Mouse (Mus musculus): ENCODE measurements at regions not wholly inside any gene's neighbourhood (a gene's known extent, or its start where the extent isn't known, plus 50 kb on each side); places are given as distances from the start of the nearest gene placed in this dataset.

DNA sequence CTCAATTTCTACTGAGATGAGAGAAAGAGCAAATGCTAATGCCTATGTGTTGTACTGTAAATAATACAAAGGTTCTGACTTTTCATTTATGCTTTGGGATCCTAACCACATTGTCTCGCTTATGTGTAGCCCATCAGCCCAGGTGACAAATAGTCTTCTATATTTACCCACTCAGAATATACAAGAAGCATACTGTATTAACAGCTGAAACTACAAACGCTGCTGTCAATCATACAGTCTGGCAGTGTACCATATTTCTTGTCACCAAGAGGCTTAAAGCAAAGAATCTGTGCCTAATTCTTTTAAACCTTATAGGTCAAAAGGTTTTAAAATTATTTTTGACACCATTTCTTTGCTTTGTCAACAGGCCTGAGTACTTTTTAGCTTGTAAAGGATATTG, 160.8 kb upstream of the Pitx2 start:
- DNase-seq (ENCODE audit: low spot score in 2 of 2) = no peak

DNA sequence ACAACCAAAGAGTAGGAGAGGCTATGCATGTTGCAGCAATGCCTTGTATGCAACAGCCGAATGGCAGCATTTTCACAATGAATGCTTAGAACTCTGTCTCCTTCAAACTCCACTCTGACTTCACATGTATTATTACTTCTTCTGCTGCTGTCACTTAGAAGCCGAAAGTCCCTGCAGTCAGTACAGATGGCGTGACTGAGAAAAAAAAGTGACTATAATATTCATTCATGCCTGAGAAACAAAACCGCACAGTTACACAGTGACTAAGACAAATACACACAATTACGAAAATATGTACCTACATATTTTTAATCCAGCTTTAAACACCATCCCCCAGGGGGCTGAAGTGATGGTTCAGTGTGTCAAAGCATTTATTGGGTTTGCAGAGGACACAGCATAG, 154.8 kb upstream of the Pitx2 start:
- DNase-seq (ENCODE audit: low spot score in 2 of 2) = no peak

DNA sequence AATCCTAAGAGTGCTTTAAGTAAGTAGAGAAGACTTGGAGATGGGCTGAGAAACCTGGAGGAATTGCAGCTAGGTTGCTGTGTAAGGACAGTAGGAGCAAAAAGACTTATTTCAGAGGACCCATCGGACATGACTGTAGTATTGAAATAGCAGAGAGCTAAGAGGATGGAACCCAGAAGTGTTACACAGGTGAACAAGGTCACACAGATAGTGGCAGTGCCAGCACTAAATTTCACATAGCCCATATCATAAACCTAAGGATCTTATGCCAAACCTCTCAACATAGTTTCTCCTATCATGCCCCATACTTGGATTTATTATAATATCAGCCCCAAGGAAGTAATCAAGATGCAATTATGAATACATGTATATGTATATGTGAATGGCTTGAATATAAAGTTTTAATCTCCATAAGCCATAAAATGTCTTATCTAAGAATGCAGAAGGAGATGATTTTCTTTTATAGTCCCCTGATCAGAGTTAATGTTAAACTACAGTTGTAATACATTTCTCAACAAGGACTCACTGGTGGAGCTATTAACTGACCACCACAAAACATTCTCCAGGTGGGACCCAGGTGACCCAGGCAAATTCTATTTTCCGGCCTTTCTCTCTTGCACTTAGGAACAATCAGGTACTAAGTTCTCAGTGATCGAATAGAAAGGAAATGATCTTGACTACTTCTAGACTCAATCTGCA, 149.6 kb upstream of the Pitx2 start:
- no peak for DNase-seq (ENCODE audit: low spot score in 2 of 2)

DNA sequence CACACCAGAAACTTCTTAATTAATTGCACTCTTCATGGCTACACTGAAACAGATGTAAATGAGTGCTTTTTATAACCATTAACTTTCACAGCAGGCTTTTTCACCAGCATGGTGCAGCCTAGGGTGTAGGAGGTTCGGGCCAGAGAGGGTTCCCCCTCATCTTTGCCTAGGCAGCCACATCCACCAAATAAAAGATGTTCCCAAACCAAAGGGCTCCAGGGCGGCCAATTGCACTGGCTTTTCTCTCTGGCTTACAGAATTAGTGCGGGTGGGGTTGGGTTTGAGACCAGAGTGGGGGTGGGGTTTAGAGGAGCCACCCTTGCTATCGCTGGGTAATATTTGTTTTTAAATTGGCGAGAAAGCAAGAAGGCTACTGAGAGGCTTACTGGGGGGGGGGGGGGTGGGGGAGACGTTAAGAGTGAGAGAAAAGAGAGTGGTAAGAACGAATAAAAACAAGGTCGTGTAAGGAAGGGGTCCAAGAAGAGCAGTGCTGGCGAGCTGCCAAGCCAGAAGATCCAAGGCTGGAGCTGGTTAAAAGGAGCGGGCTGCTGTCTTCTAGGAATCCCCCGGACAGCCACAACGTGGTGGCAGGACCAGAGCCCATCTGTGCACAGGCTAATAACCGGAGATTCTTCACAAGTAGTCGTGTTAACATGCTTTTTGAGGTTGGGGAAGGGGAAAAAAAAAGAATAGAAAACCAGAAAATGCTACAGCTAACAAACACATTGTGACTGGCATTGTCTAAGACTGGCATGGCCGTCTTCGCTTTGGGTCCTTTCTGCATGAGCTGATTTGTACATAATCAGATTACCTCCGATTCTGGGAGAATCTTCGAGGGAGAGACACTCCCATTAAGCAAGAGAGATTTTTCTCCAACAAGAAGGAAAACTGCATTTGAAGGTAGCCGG, 134.0 kb upstream of the Pitx2 start:
- DNase-seq (ENCODE audit: low spot score in 2 of 2) = no peak

DNA sequence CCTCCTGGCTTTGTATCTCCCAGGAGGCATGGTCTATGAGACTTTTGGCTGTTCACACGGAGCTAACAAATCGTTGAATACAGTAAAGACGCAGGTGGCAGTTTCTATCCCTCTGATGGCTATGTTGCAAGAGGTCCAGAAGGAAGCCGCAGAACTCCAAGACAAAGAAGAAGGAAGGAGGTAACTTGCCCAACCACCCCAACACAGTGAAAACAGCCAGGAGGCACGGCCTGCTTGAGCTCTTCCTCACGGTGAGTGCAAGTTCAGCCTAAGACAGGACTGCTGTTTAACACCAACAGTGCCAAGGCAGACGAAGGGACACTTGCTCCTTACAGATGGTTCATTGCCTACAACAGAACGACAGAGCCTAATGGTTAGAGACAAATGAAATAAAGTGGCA, 130.0 kb upstream of the Pitx2 start:
- DNase-seq (ENCODE audit: low spot score in 2 of 2) = no peak

DNA sequence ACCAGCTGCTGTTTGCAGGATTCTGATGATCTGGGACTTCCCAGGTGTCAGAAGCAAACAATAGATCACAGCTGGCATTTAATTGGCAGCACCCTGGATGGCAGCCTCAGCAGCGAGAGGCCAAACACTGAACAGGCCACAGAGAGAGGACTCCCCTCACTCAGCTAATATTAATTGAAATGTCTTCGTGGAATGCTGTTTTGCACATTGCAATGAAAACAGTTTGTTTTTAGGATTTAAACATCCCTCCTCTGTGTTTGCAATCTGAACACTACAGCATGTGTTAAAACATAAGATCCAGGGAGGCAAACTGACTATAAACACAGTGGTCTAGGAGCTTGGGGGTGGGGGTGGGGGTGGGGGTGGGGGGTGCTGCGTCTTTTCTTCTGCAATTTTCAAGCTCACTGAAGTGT, 129.2 kb upstream of the Pitx2 start:
- DNase-seq (ENCODE audit: low spot score in 2 of 2) = no peak

DNA sequence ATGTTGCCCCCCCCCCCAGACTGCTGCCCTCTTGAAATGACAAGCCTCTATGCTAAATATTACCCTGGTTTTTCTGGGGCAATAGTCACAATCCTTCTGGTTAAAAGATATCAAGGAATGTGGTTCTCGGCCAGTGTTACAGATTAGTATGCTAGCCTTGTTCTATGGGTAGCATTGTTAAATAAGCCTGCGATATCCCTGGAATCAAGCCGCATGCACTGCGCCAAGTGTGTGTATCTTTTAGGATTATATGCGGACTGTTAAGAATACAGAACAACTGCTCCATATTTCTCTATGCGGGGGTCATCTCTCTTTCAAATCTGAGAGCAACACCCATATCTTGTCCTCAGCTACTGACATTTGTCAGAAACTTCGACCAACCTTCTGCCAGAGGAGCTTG, 128.7 kb upstream of the Pitx2 start:
- DNase-seq (ENCODE audit: low spot score in 2 of 2) = no peak

DNA sequence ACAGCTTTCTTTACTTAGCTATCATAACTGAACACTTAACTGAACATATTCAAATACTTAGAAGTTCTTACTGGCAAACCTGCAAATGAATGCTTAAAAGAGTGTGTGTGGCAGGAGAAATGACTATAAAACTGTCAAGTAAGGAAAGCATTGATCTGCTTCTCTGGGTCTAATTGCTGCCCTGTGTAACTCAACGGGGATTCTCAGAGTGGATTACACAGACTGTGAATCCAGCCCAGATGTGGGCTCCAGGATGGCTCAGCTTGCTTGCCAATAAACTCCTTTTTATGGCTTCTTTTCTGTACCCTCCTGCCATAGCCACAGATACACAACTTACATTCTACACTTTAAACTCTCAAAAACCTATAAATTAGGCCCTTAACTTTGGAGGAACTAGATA, 123.3 kb upstream of the Pitx2 start:
- DNase-seq (ENCODE audit: low spot score in 2 of 2) = no peak

DNA sequence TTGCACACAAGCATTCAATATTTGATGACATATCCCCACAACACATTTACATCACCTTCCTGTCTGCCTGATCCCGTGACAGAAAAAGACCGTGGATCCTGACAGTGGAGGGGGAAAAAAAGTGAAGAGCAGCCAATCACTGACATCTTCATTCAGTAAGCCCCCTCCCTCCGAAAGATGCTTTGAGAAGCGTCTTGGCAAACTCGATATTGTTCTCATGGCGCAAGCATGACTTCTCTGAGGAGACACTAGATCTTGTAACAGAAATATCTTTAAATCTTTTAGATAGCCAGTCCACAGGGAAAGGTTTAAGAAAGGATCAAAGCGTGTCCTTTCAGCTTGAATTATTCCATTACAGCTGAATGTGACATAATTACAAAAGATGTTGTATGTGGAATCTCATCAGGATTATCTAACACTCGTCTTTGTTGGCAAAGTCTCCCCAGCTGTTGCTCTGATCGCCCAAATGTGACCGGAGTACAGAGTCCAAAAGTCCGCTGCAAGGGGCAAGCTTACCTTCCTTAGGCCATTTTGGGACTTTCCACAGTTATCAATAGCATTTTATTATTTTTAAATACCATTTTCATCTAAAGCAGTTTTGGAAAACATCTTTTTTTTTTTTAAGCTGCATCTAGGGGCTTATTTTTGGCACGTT, 95.8 kb upstream of the Pitx2 start:
- DNase-seq (ENCODE audit: low spot score in 2 of 2) = no peak

DNA sequence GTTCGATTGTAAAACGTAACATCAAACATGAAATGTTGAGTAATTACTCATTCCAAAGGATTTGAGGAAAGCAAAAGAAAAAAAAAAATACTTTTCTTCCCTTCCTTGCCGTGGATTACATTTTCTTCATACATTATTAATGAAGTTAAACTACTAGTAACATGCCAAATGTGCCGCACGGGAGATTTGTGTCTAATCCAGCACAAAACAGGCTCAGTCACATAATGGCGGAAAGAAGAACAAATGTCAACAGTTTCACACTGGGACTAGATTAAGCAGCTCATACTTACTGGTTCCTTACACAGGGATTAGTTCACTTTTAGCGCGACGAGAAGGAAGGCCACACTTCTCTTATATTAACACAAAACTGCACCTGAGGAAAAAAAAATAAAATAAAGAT, 94.9 kb upstream of the Pitx2 start:
- no peak for DNase-seq (ENCODE audit: low spot score in 2 of 2)

DNA sequence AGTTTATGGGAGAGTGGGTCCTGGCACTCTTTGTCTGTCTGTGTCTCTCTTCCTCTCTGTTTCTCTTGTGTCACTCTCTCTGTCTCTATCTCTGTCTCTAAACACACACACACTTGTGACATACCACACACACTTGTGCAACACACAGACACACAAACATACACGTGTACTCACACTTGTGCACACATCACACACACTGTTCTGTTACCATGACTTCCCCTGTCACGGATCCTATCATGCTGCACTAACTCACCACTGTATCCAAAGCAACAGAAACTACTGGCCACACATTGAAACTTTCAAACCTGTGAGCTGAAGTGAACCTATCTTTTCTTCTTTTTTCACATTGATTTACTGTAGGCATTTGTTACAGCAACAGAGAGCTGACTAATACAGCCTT, 93.5 kb upstream of the Pitx2 start:
- DNase-seq (ENCODE audit: low spot score in 2 of 2) = no peak

DNA sequence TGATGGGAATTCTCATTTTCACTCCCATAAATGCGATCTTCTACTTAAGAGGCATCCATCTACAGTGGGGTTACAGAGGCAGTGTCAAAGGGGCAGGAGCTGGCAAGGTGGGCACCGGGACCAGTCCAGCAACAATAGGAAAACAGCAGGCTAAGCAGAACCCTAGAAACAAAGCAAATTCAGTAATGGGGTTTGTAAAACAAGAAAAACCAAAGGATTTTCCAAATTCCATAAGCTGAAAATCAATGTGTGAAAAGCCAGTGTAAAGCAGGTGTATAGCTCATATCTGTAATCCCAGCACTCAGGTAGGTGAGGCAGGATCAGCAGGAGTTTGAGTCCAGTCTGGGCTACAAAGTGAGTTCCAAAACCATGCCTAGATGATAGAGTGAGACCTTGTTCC, 69.2 kb upstream of the Pitx2 start:
- DNase-seq (ENCODE audit: low spot score in 2 of 2) = no peak

DNA sequence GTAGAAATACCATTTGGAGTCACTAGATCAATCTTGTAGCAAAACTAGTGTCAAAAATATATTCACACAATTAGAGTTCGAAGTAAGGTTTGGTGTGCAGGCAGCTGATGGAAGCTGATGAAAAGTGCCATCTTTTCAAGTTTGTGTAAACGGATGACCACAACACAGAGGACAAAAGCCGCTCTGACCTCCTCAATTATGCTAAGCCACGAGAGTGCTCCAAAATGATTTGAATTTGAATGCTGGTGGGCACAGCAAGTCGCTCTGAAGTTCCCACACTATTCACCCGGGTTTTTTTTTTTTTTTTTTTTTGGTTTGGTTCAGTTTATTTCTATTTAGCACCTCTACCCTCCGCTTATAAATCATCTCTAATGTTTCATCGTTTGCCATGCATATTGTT, 68.5 kb upstream of the Pitx2 start:
- no peak for DNase-seq (ENCODE audit: low spot score in 2 of 2)

DNA sequence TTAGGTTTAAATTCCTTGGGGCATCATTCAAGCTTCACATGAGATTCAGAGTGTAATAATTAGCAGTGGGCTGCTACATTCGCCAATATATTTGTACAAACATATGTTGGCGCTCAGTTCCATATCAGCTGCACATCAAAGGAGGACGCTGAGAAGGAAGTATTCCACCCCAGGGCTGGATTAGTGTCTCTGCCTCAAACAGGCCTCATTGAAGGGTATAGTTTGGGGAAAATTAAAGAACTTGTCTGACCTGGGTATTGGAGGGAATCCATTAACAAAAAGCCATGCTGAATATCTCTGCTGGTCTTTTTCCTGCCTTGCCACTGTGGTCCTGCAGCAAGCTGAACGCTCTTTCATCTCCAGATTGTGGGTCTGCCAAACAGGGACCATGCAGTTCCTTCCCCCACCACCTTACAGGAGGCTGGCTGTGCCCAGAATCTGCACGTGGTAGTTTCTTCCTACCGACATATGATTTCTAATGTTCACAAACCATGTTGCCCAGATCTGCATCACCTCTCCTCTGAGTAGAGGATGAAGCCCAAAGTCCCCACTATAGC, 67.7 kb upstream of the Pitx2 start:
- DNase-seq (ENCODE audit: low spot score in 2 of 2) = no peak
